Mouse (Mus musculus) stomach, postnatal 0 days (tissue): ENCODE data around the gene Adgra1.

ENCODE experiments used
- CTCF ChIP-seq: IDR thresholded peaks from 2 replicates; pipeline ENCODE4 v1.5.1; 2016; ENCODE audit warnings: antibody characterized with exemption, low read depth, mild to moderate bottlenecking, moderate library complexity
- EP300 ChIP-seq: optimal IDR thresholded peaks from 2 replicates; pipeline ENCODE3; 2016; ENCODE audit warnings: antibody characterized with exemption

- TF ChIP-seq CTCF: no peak
- no peak for TF ChIP-seq EP300
These were observed 42.4 kb upstream of the Adgra1 start for GRCm38 (mm10) chr7:139791601-139792000.
